Mouse (Mus musculus) splenic B cell, adult 2 months (primary cell): ENCODE data around the gene Ifi208.
"Not testable (repeated sequence)": the region's sequence is repeated elsewhere in the genome, so short reads cannot be mapped to it uniquely, and the experiment has no call there.

Experiments
- DNase-seq: peaks from one replicate; pipeline ENCODE4 v3.0.0-alpha.2; 2011; ENCODE audit warnings: low read depth, low spot score
- H3K27me3 ChIP-seq: 2 replicates; pipeline ENCODE4 v1.6.1; 2012; ENCODE audit warnings: mild to moderate bottlenecking, low read length, moderate library complexity, mixed read lengths; ENCODE audit not compliant: control insufficient read depth, poor library complexity, insufficient read depth, severe bottlenecking
- H3K36me3 ChIP-seq: 2 replicates; pipeline ENCODE4 v1.6.1; 2012; ENCODE audit warnings: mild to moderate bottlenecking, low read length, moderate library complexity, mixed read lengths; ENCODE audit not compliant: control insufficient read depth, poor library complexity, insufficient read depth, severe bottlenecking

Ifi208 gene

GRCm38 (mm10) chr1:173673458-173674097, at the start of gene Ifi208:
Gene Ifi208, plus strand, starts transcription at chr1:173673675.
- peak; percentile 24 for DNase-seq
- not testable (repeated sequence) for H3K27me3 ChIP-seq

GRCm38 (mm10) chr1:173624052-173624451, 49.4 kb upstream of the Ifi208 start:
- Histone ChIP-seq H3K27me3 (no peaks in the 10 kb centered on the region), H3K36me3 (no peaks in the 10 kb centered on the region)
- no peak for DNase-seq

More at GRCm38 (mm10) chr1:173673458-173674097, at the start of gene Ifi208:
- not testable (repeated sequence) for H3K36me3 ChIP-seq

GRCm38 (mm10) chr1:173626686-173627085, 46.8 kb upstream of the Ifi208 start:
- peak; percentile 78 for DNase-seq
- H3K27me3 ChIP-seq = no peaks in the 10 kb centered on the region
- H3K36me3 ChIP-seq = no peaks in the 10 kb centered on the region

- H3K27me3 ChIP-seq, H3K36me3 ChIP-seq: not testable (repeated sequence)
- DNase-seq = peak; percentile 80
Measured at GRCm38 (mm10) chr1:173630622-173631021, 42.9 kb upstream of the Ifi208 start, which contains the start of gene Ifi209. Gene Ifi209, plus strand, starts transcription at chr1:173630917.

GRCm38 (mm10) chr1:173633969-173634645, 39.4 kb upstream of the Ifi208 start:
- no peaks in the 10 kb centered on the region for H3K27me3 ChIP-seq
- peak; percentile 60 for DNase-seq
- H3K36me3 ChIP-seq = peaks cover under 1% of the 10 kb centered on the region; the same call in 1 of the 2 replicates

- Histone ChIP-seq H3K36me3 (peaks cover 20% of the 10 kb centered on the region), H3K27me3 (no peaks in the 10 kb centered on the region)
- no peak for DNase-seq
Measured at GRCm38 (mm10) chr1:173645393-173645792, 28.1 kb upstream of the Ifi208 start.

- DNase-seq = no peak
- H3K36me3 ChIP-seq = no peaks in the 10 kb centered on the region
- H3K27me3 ChIP-seq = no peaks in the 10 kb centered on the region
Measured at GRCm38 (mm10) chr1:173657973-173658372, 15.5 kb upstream of the Ifi208 start.

GRCm38 (mm10) chr1:173678605-173679004, 5.1 kb downstream of the Ifi208 start:
- H3K27me3 ChIP-seq, DNase-seq, H3K36me3 ChIP-seq: not testable (repeated sequence)

- H3K27me3 ChIP-seq = no peaks in the 10 kb centered on the region; the same call in 1 of the 2 replicates
- no peak for DNase-seq
Measured at GRCm38 (mm10) chr1:173694270-173694669, 20.8 kb downstream of the Ifi208 start.

GRCm38 (mm10) chr1:173733219-173733618, 59.7 kb downstream of the Ifi208 start:
- no peaks in the 10 kb centered on the region for H3K27me3 ChIP-seq
- no peaks in the 10 kb centered on the region for H3K36me3 ChIP-seq
- no peak for DNase-seq

More at GRCm38 (mm10) chr1:173694270-173694669, 20.8 kb downstream of the Ifi208 start:
- peaks cover 9% of the 10 kb centered on the region for H3K36me3 ChIP-seq

GRCm38 (mm10) chr1:173735015-173735414, 61.5 kb downstream of the Ifi208 start:
- not testable (repeated sequence) for H3K36me3 ChIP-seq, H3K27me3 ChIP-seq, DNase-seq

GRCm38 (mm10) chr1:173736986-173737385, 63.5 kb downstream of the Ifi208 start:
- peak; percentile 1 for DNase-seq
- no peaks in the 10 kb centered on the region for H3K36me3 ChIP-seq
- no peaks in the 10 kb centered on the region for H3K27me3 ChIP-seq

- no peaks in the 10 kb centered on the region for H3K27me3 ChIP-seq
- no peaks in the 10 kb centered on the region for H3K36me3 ChIP-seq
- DNase-seq = no peak
Measured at GRCm38 (mm10) chr1:173740537-173740936, 67.1 kb downstream of the Ifi208 start.

- peak; percentile 13 for DNase-seq
- no peaks in the 10 kb centered on the region for H3K27me3 ChIP-seq
- H3K36me3 ChIP-seq = no peaks in the 10 kb centered on the region
Measured at GRCm38 (mm10) chr1:173741656-173742055, 68.2 kb downstream of the Ifi208 start, which contains the start of gene Ifi207. Gene Ifi207, minus strand, starts transcription at chr1:173741747.

GRCm38 (mm10) chr1:173742262-173742661, 68.8 kb downstream of the Ifi208 start:
- Histone ChIP-seq H3K36me3 (no peaks in the 10 kb centered on the region), H3K27me3 (no peaks in the 10 kb centered on the region)
- DNase-seq = peak; percentile 21
